Mouse (Mus musculus) ES-E14 (cell line): Measurements from ENCODE around the gene Blcap.

Experiments
- CHD2 ChIP-seq: IDR thresholded peaks from 2 replicates; pipeline ENCODE4 v1.6.1; 2014; ENCODE audit warnings: mild to moderate bottlenecking, low read depth, low read length, inconsistent platforms
- ZC3H11A ChIP-seq: IDR thresholded peaks from 2 replicates; pipeline ENCODE4 v1.6.1; 2012; ENCODE audit warnings: low read depth, mild to moderate bottlenecking, inconsistent platforms, low read length, borderline replicate concordance
- ZNF384 ChIP-seq: IDR thresholded peaks from 2 replicates; pipeline ENCODE4 v1.6.1; 2012; ENCODE audit warnings: low read depth, low read length, inconsistent platforms

- no peak for TF ChIP-seq CHD2
- no peak for TF ChIP-seq ZNF384
- TF ChIP-seq ZC3H11A, result no peak
Measured at GRCm38 (mm10) chr2:157559440-157559839, 11.6 kb downstream of the Blcap start.
